Mouse (Mus musculus): Measurements from ENCODE around the gene Rasgef1a. TPM values are rescaled to one million over a fixed set of nuclear protein-coding genes. Genes with fewer than 3 reads are reported as not detected.

The Rasgef1a gene
- total and polyA plus RNA-seq, 3 experiments: 0.04 to 0.19 TPM; not detected in 1

- Histone ChIP-seq H3K36me3 (ENCODE audit: control insufficient read depth in 1 of 2, insufficient read depth in 2 of 2, low read length in 2 of 2) (no peaks in the 10 kb centered on the region), H3K9me3 (replicated peaks; ENCODE audit: insufficient read depth, low read length) (no peaks in the 10 kb centered on the region), H3K27ac (ENCODE audit: control insufficient read depth, low read depth, low read length) (no peak overlapping the region), H3K27me3 (ENCODE audit: control insufficient read depth in 1 of 2, insufficient read depth in 2 of 2, low read length in 2 of 2) (no peaks in the 10 kb centered on the region), H3K79me2 (ENCODE audit: control insufficient read depth, insufficient read depth, low read length, poor library complexity) (no peaks in the 10 kb centered on the region), H3K4me3 (ENCODE audit: control insufficient read depth in 1 of 2, insufficient read depth in 1 of 2, low read depth in 2 of 2, low read length in 2 of 2) (no peak overlapping the region), H3K9ac (ENCODE audit: control insufficient read depth, low read depth, low read length, poor library complexity, severe bottlenecking) (no peak overlapping the region), H3K4me1 (ENCODE audit: control insufficient read depth in 1 of 2, insufficient read depth in 2 of 2, low read length in 2 of 2) (no peaks in the 10 kb centered on the region)
- TF ChIP-seq MYC (IDR thresholded peaks at IDR 0.05; ENCODE audit: low read depth, low read length) (no peak), CTCF (IDR thresholded peaks at IDR 0.05 in 2 of 3, conservative IDR thresholded peaks at IDR 0.05 in 1 of 3; ENCODE audit: control insufficient read depth in 1 of 3, insufficient read depth in 1 of 3, low read depth in 2 of 3, low read length in 3 of 3, poor library complexity in 1 of 3, severe bottlenecking in 1 of 3) (no peak), USF1 (IDR thresholded peaks at IDR 0.05; ENCODE audit: low read depth, low read length) (no peak), MXI1 (IDR thresholded peaks at IDR 0.05; ENCODE audit: low read depth, low read length) (no peak), MAX (IDR thresholded peaks at IDR 0.05; ENCODE audit: low read length) (no peak), GABPA (IDR thresholded peaks at IDR 0.05; ENCODE audit: low read depth, low read length) (no peak), MEF2A (IDR thresholded peaks at IDR 0.05; ENCODE audit: extremely low read depth, insufficient replicate concordance, low read depth, low read length, poor library complexity, severe bottlenecking) (no peak), EP300 (IDR thresholded peaks at IDR 0.05; ENCODE audit: low read depth in 1 of 2, low read length in 2 of 2) (no peak)
- no peak for DNase-seq (ENCODE audit: low read depth, low spot score)
Measured at GRCm38 (mm10) chr6:118078751-118079150, 67.5 kb downstream of the Rasgef1a start.

GRCm38 (mm10) chr6:118079292-118079691 lies 68.1 kb downstream of the Rasgef1a start:
- Histone ChIP-seq H3K27me3 (ENCODE audit: control insufficient read depth in 1 of 2, insufficient read depth in 2 of 2, low read length in 2 of 2) (no peaks in the 10 kb centered on the region), H3K4me1 (ENCODE audit: control insufficient read depth in 1 of 2, insufficient read depth in 2 of 2, low read length in 2 of 2) (no peaks in the 10 kb centered on the region), H3K79me2 (ENCODE audit: control insufficient read depth, insufficient read depth, low read length, poor library complexity) (no peaks in the 10 kb centered on the region), H3K9ac (ENCODE audit: control insufficient read depth, low read depth, low read length, poor library complexity, severe bottlenecking) (no peak overlapping the region), H3K9me3 (replicated peaks; ENCODE audit: insufficient read depth, low read length) (no peaks in the 10 kb centered on the region), H3K36me3 (ENCODE audit: control insufficient read depth in 1 of 2, insufficient read depth in 2 of 2, low read length in 2 of 2) (no peaks in the 10 kb centered on the region), H3K4me3 (ENCODE audit: control insufficient read depth in 1 of 2, insufficient read depth in 1 of 2, low read depth in 2 of 2, low read length in 2 of 2) (no peak overlapping the region), H3K27ac (ENCODE audit: control insufficient read depth, low read depth, low read length) (no peak overlapping the region)
- TF ChIP-seq CHD1 (IDR thresholded peaks at IDR 0.05; ENCODE audit: low read depth, low read length): no peak
- no peak for DNase-seq (ENCODE audit: low read depth, low spot score)

GRCm38 (mm10) chr6:118079762-118080465 lies 68.7 kb downstream of the Rasgef1a start:
- Histone ChIP-seq H3K79me2 (ENCODE audit: control insufficient read depth, insufficient read depth, low read length, poor library complexity) (no peaks in the 10 kb centered on the region), H3K9ac (ENCODE audit: control insufficient read depth, low read depth, low read length, poor library complexity, severe bottlenecking) (no peak overlapping the region), H3K4me3 (ENCODE audit: control insufficient read depth in 1 of 2, insufficient read depth in 1 of 2, low read depth in 2 of 2, low read length in 2 of 2) (no peak overlapping the region), H3K27me3 (ENCODE audit: control insufficient read depth in 1 of 2, insufficient read depth in 2 of 2, low read length in 2 of 2) (no peaks in the 10 kb centered on the region), H3K27ac (ENCODE audit: control insufficient read depth, low read depth, low read length) (no peak overlapping the region), H3K36me3 (ENCODE audit: control insufficient read depth in 1 of 2, insufficient read depth in 2 of 2, low read length in 2 of 2) (no peaks in the 10 kb centered on the region), H3K9me3 (replicated peaks; ENCODE audit: insufficient read depth, low read length) (no peaks in the 10 kb centered on the region), H3K4me1 (ENCODE audit: control insufficient read depth in 1 of 2, insufficient read depth in 2 of 2, low read length in 2 of 2) (no peaks in the 10 kb centered on the region)
- TF ChIP-seq ZNF384 (IDR thresholded peaks at IDR 0.05; ENCODE audit: low read depth, low read length) (no peak), POLR2AphosphoS2 (IDR thresholded peaks at IDR 0.05; ENCODE audit: low read length) (no peak), CHD1 (IDR thresholded peaks at IDR 0.05; ENCODE audit: low read depth, low read length) (no peak), BHLHE40 (IDR thresholded peaks at IDR 0.05; ENCODE audit: borderline replicate concordance, low read depth, low read length) (no peak), SMC3 (IDR thresholded peaks at IDR 0.05; ENCODE audit: low read depth, low read length) (no peak), HCFC1 (IDR thresholded peaks at IDR 0.05; ENCODE audit: low read depth, low read length) (no peak)
- no peak for DNase-seq (ENCODE audit: low read depth, low spot score)
